Mouse (Mus musculus) forebrain, embryonic 11.5 days (tissue): ENCODE measurements around the gene Srsf7. TPM values are rescaled to one million over a fixed set of nuclear protein-coding genes. Genes with fewer than 3 reads are reported as not detected.
"Not testable (repeated sequence)": the region's sequence is repeated elsewhere in the genome, so short reads cannot be mapped to it uniquely, and the experiment has no call there.

Experiments
- ATAC-seq: fragments of 200-750 bp; cut with Nextera tagmentation; replicated peaks from 2 replicates; pipeline ENCODE4 v1.8.0; 2017; ENCODE audit warnings: moderate TSS enrichment; ENCODE audit not compliant: low FRiP score
- DNase-seq: peaks from one replicate; pipeline ENCODE4 v3.0.0-alpha.2; 2017; ENCODE audit warnings: low spot score
- H3K27ac ChIP-seq: fragments of 300-500 bp; sonication (generic); 2 replicates; pipeline ENCODE4 v1.5.1; 2014; ENCODE audit warnings: low read depth, low read length
- H3K27me3 ChIP-seq: fragments of 300-500 bp; sonication (generic); 2 replicates; pipeline ENCODE4 v1.6.1; 2014; ENCODE audit warnings: mild to moderate bottlenecking, low read length, mixed read lengths; ENCODE audit not compliant: control insufficient read depth, insufficient read depth
- H3K36me3 ChIP-seq: fragments of 300-500 bp; sonication (generic); 2 replicates; pipeline ENCODE4 v1.6.1; 2014; ENCODE audit warnings: mild to moderate bottlenecking, low read length, moderate library complexity, mixed read lengths; ENCODE audit not compliant: control insufficient read depth, insufficient read depth
- H3K4me1 ChIP-seq: fragments of 300-500 bp; sonication (generic); replicated peaks from 2 replicates; pipeline ENCODE4 v1.6.1; 2014; ENCODE audit warnings: low read length, mixed read lengths; ENCODE audit not compliant: control insufficient read depth, insufficient read depth
- H3K4me2 ChIP-seq: fragments of 300-500 bp; sonication (generic); 2 replicates; pipeline ENCODE4 v1.6.1; 2014; ENCODE audit warnings: low read depth, mild to moderate bottlenecking, low read length, moderate library complexity, mixed read lengths; ENCODE audit not compliant: severe bottlenecking
- H3K4me3 ChIP-seq: fragments of 300-500 bp; sonication (generic); 2 replicates; pipeline ENCODE4 v1.5.1; 2014; ENCODE audit warnings: low read depth, low read length
- H3K9ac ChIP-seq: fragments of 300-500 bp; sonication (generic); 2 replicates; pipeline ENCODE4 v1.6.1; 2014; ENCODE audit warnings: low read length
- H3K9me3 ChIP-seq: fragments of 300-500 bp; sonication (generic); 2 replicates; pipeline ENCODE4 v1.6.1; 2016; ENCODE audit warnings: low read length, mixed read lengths; ENCODE audit not compliant: control insufficient read depth
- WGBS: fragments of 180-500 bp; shearing (Covaris S2); extraction: QIAGEN DNeasy Blood & Tissue Kit; methylation state at CpG from one replicate; pipeline ENCODE4 v1.1.7; 2014; 5-methylcytosine and 5-hydroxymethylcytosine counted together
- polyA plus RNA-seq: library from polyadenylated mRNA; unstranded; fragments of >200 nt; fragmentation: Nextera tagmentation; extraction: Ambion mirVana; gene quantifications from 2 replicates; pipeline ENCODE4 v1.2.1, GENCODE M21; 2014

The Srsf7 gene
- polyA plus RNA-seq, 1 experiment from 2014 or later = 893 TPM

- whole genome bisulfite sequencing = under 1% methylated on average over 6 of the region's 6 CpGs
- no peak overlapping the region for H3K27ac ChIP-seq
- no peaks in the 10 kb centered on the region for H3K9me3 ChIP-seq
- H3K27me3 ChIP-seq = no peaks in the 10 kb centered on the region
- no peaks in the 10 kb centered on the region for H3K4me1 ChIP-seq
- no peaks in the 10 kb centered on the region for H3K36me3 ChIP-seq
- H3K4me3 ChIP-seq = no peak overlapping the region
- ATAC-seq (peak; percentile 81), DNase-seq (peak; percentile 75)
- H3K9ac ChIP-seq = no peak overlapping the region
- no peak overlapping the region for H3K4me2 ChIP-seq
Measured at GRCm38 (mm10) chr17:80179959-80180358, 27.1 kb downstream of the Srsf7 start.

- not testable (repeated sequence) for H3K4me1 ChIP-seq
- WGBS = 95% methylated on average over 3 of the region's 3 CpGs
Measured at GRCm38 (mm10) chr17:80178846-80179245, 28.3 kb downstream of the Srsf7 start.

GRCm38 (mm10) chr17:80175966-80176365 is 31.1 kb downstream of the Srsf7 start:
- no peak overlapping the region for H3K4me3 ChIP-seq
- no peak overlapping the region for H3K9ac ChIP-seq
- H3K4me1 ChIP-seq = no peaks in the 10 kb centered on the region
- H3K27me3 ChIP-seq = no peaks in the 10 kb centered on the region
- H3K36me3 ChIP-seq = no peaks in the 10 kb centered on the region
- DNase-seq (no peak), ATAC-seq (no peak)
- no peaks in the 10 kb centered on the region for H3K9me3 ChIP-seq
- H3K27ac ChIP-seq = no peak overlapping the region
- no peak overlapping the region for H3K4me2 ChIP-seq
- WGBS = 89% methylated on average over 3 of the region's 3 CpGs

More at GRCm38 (mm10) chr17:80178846-80179245, 28.3 kb downstream of the Srsf7 start:
- not testable (repeated sequence) for H3K27ac ChIP-seq, H3K4me2 ChIP-seq, H3K4me3 ChIP-seq, ATAC-seq, H3K9me3 ChIP-seq, H3K36me3 ChIP-seq, DNase-seq, H3K27me3 ChIP-seq, H3K9ac ChIP-seq

DNA sequence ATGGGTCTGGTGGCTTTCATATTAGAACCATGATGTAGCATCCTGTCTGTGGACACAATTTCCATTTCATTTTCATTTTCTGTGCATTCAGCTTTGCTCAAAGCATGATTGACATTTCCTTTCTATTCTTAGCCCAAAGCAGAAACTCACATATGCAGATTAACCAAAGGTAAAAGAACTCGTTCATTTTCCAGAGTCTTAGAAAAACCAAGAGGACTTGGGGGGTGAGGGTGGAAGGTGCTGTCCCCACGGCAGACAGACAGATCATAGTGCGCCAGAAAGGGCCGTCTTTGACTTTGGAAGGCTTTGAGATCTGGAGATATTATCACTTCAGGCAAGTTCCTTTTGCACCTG is 31.7 kb downstream of the Srsf7 start:
- no peak overlapping the region for H3K9ac ChIP-seq
- H3K9me3 ChIP-seq = no peaks in the 10 kb centered on the region
- no peaks in the 10 kb centered on the region for H3K4me1 ChIP-seq
- WGBS = 73% methylated on average over 4 of the region's 4 CpGs
- no peaks in the 10 kb centered on the region for H3K36me3 ChIP-seq
- H3K27me3 ChIP-seq = no peaks in the 10 kb centered on the region
- DNase-seq (no peak), ATAC-seq (no peak)
- H3K4me2 ChIP-seq = no peak overlapping the region
- no peak overlapping the region for H3K4me3 ChIP-seq
- H3K27ac ChIP-seq = no peak overlapping the region

DNA sequence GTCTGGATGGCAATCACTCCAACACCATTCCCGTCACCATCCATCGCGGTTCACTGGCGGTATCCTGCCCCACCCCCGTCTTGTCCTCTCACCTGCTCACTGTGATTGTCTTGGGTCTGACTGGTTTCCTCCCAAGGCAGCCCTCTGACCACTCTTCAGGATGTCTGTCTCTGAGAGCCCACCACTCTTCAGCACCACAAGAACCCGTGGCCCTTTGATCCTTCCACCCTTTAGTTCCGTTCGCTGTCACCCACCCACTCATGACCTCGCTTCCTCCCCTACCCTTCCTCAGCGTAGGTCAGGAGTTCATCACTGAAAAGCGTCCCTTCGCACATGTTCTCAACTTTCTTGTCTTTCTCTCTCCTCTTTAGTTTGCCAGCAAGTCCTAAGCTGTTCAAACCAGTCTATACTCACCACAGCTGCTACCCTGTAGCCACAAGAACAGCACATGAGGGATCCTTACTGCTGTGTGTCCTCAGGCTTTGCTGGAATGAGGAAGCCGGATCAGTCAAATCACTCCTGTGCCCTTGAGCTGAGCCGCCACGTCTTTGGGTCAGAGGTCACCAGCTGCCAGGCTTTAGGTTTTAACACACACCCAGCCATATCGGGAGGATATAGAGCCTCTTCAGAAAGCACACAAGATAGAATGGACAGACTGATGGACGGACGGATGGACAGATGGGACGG is 32.3 kb downstream of the Srsf7 start:
- Histone ChIP-seq H3K4me3 (no peak overlapping the region), H3K27me3 (no peaks in the 10 kb centered on the region), H3K36me3 (no peaks in the 10 kb centered on the region), H3K9ac (no peak overlapping the region), H3K4me2 (no peak overlapping the region), H3K4me1 (no peaks in the 10 kb centered on the region), H3K27ac (no peak overlapping the region), H3K9me3 (no peaks in the 10 kb centered on the region)
- 77% methylated on average over 19 of the region's 19 CpGs for WGBS
- no peak for DNase-seq
- no peak for ATAC-seq

DNA sequence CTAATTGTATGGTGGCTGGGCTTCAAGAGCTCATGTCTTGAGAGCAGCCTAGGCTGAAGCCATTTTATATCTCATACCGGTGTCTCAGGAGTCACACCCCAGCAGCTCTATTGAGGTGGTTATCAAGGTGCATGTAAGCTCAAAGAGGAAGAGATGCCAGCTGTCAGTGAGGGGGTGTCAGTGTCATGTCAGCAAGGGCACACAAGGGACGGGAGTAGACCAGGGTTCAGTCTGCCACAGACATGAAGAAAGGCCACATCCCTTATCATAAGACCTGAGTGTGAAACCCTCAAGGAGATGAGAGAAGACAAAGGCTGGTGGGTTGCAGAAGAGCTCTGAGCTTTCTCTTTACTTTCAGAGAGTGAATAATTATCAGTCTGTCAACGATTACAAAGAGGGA is 33.0 kb downstream of the Srsf7 start:
- H3K9ac ChIP-seq = no peak overlapping the region
- H3K4me2 ChIP-seq = no peak overlapping the region
- no peaks in the 10 kb centered on the region for H3K4me1 ChIP-seq
- DNase-seq (no peak), ATAC-seq (no peak)
- no peaks in the 10 kb centered on the region for H3K36me3 ChIP-seq
- no peaks in the 10 kb centered on the region for H3K27me3 ChIP-seq
- WGBS = 91% methylated on average over 3 of the region's 3 CpGs
- H3K9me3 ChIP-seq = no peaks in the 10 kb centered on the region
- no peak overlapping the region for H3K27ac ChIP-seq
- no peak overlapping the region for H3K4me3 ChIP-seq

DNA sequence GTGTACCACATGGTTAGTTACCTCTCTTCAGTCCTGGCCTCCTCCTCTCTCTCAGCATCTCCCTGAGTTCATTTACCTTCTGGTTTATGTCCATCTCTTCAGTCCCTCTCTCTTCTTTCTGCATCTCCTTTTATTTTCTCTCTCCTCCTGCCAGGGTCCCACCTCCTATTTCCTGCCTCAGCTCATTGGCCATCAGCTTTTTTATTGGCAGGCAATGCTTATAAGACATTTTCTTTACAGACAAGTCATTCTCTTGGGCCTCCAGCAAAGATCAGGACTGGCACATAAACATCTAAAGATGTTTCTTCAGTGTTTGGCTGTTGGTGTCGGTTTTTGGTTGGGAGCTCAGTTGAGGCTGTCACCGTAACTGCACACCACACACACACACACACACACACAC is 33.4 kb downstream of the Srsf7 start:
- 0 out of 2 replicates have a peak, but pooled peaks cover 2% of the 10 kb centered on the region for H3K4me1 ChIP-seq
- DNase-seq = no peak
- no peak overlapping the region for H3K9ac ChIP-seq
- 100% methylated on average over 2 of the region's 2 CpGs for WGBS
- H3K4me2 ChIP-seq = no peak overlapping the region
- H3K9me3 ChIP-seq = no peaks in the 10 kb centered on the region
- no peaks in the 10 kb centered on the region for H3K36me3 ChIP-seq
- ATAC-seq = no peak
- no peaks in the 10 kb centered on the region for H3K27me3 ChIP-seq
- H3K4me3 ChIP-seq = no peak overlapping the region
- no peak overlapping the region for H3K27ac ChIP-seq

DNA sequence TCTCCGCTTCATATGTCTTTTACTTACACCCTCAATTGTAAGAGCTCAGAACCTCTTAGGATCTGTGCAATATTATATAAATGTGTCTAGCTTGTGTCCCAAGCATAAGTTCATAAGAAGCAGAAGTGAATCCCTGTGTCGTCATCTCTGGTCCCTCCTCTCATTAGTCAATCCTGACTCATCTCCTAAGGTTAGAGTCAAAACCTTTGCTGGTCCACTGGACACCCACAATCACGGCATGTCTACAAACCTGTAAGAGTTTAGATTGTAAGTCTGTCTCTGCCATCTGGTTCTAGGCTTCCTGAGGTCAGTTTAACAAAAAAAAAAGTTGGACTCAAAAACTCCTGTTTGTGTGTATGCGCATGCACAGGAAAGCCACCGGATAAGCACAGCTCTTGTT is 34.3 kb downstream of the Srsf7 start:
- ATAC-seq (no peak), DNase-seq (no peak)
- Histone ChIP-seq H3K4me3 (no peak overlapping the region), H3K4me1 (peaks cover 4% of the 10 kb centered on the region; the same call in 1 of the 2 replicates), H3K9me3 (no peaks in the 10 kb centered on the region), H3K4me2 (no peak overlapping the region), H3K27me3 (no peaks in the 10 kb centered on the region), H3K9ac (no peak overlapping the region), H3K36me3 (no peaks in the 10 kb centered on the region), H3K27ac (no peak overlapping the region)
- WGBS = 93% methylated on average over 5 of the region's 5 CpGs

DNA sequence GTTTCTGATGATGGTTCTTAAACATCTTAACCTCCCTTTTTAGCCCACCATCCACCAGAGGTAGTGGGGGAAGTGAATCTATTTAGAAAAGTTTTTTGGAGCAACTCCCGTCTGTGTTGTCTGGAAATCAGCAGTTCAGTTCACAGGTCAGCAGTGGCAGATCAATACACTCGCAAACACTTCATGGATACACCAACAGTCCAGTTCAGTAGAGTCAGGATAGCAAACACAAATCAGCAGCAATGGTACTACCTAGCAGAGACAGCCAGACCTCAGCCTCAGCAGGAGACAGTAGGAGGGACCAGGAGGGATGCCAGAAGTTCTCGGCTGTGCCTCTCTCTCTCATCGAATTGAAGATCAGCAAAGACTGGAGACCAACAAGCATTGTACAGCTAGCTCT is 35.2 kb downstream of the Srsf7 start:
- no peak for ATAC-seq
- H3K4me3 ChIP-seq = no peak overlapping the region
- H3K4me2 ChIP-seq = no peak overlapping the region
- no peak overlapping the region for H3K27ac ChIP-seq
- no peaks in the 10 kb centered on the region for H3K9me3 ChIP-seq
- H3K9ac ChIP-seq = no peak overlapping the region
- no peak for DNase-seq
- no peaks in the 10 kb centered on the region for H3K36me3 ChIP-seq
- H3K4me1 ChIP-seq = peaks cover 4% of the 10 kb centered on the region; the same call in 1 of the 2 replicates
- H3K27me3 ChIP-seq = no peaks in the 10 kb centered on the region
- 90% methylated on average over 4 of the region's 4 CpGs for WGBS
